Mouse (Mus musculus) heart, embryonic 10.5 days (tissue): ENCODE results near the gene Gtf2a2. TPM values are rescaled to one million over a fixed set of nuclear protein-coding genes. Genes with fewer than 3 reads are reported as not detected.

ENCODE experiments used
- DNase-seq: peaks from one replicate; pipeline ENCODE4 v3.0.0-alpha.2; 2017; ENCODE audit warnings: low spot score
- H3K27ac ChIP-seq: fragments of 300-500 bp; sonication (generic); 2 replicates; pipeline ENCODE4 v1.5.1; 2016; ENCODE audit warnings: mild to moderate bottlenecking
- H3K27me3 ChIP-seq: fragments of 300-500 bp; sonication (generic); 2 replicates; pipeline ENCODE4 v1.6.1; 2016; ENCODE audit warnings: mild to moderate bottlenecking; ENCODE audit not compliant: poor library complexity, insufficient read depth, severe bottlenecking
- H3K36me3 ChIP-seq: fragments of 300-500 bp; sonication (generic); 2 replicates; pipeline ENCODE4 v1.6.1; 2016; ENCODE audit warnings: mild to moderate bottlenecking, moderate library complexity
- H3K4me1 ChIP-seq: fragments of 300-500 bp; sonication (generic); 2 replicates; pipeline ENCODE4 v1.6.1; 2016; ENCODE audit warnings: mild to moderate bottlenecking
- H3K4me3 ChIP-seq: fragments of 300-500 bp; sonication (generic); 2 replicates; pipeline ENCODE4 v1.5.1; 2016; ENCODE audit warnings: mild to moderate bottlenecking, moderate library complexity
- H3K9me3 ChIP-seq: fragments of 300-500 bp; sonication (generic); 2 replicates; pipeline ENCODE4 v1.6.1; 2016; ENCODE audit warnings: mild to moderate bottlenecking, moderate library complexity
- WGBS: fragments of 180-500 bp; shearing (Covaris S2); methylation state at CpG from one replicate; pipeline ENCODE4 v1.1.7; 2016; 5-methylcytosine and 5-hydroxymethylcytosine counted together
- polyA plus RNA-seq: library from polyadenylated mRNA; unstranded; fragments of >200 nt; fragmentation: Nextera tagmentation; extraction: Ambion mirVana; gene quantifications from 2 replicates; pipeline ENCODE4 v1.2.1, GENCODE M21; 2016

The Gtf2a2 gene
- polyA plus RNA-seq, 1 experiment from 2014 or later = 182 TPM

GRCm38 (mm10) chr9:70047839-70048238 lies 35.5 kb downstream of the Gtf2a2 start:
- H3K36me3 ChIP-seq = no peaks in the 10 kb centered on the region
- 61% methylated on average over 3 of the region's 3 CpGs for WGBS
- 0 out of 2 replicates have a peak overlapping the region, but pooled peaks have one; percentile 47 for H3K27ac ChIP-seq
- H3K4me3 ChIP-seq = no peak overlapping the region
- H3K4me1 ChIP-seq = peaks cover 37% of the 10 kb centered on the region
- no peak for DNase-seq
- H3K9me3 ChIP-seq = no peaks in the 10 kb centered on the region
- no peaks in the 10 kb centered on the region for H3K27me3 ChIP-seq

GRCm38 (mm10) chr9:70048280-70048679 lies 35.9 kb downstream of the Gtf2a2 start:
- H3K27ac ChIP-seq = peak overlapping the region; percentile 47; the same call in 1 of the 2 replicates
- no peaks in the 10 kb centered on the region for H3K9me3 ChIP-seq
- no peak overlapping the region for H3K4me3 ChIP-seq
- H3K36me3 ChIP-seq = no peaks in the 10 kb centered on the region
- no peaks in the 10 kb centered on the region for H3K27me3 ChIP-seq
- 57% methylated on average over 5 of the region's 5 CpGs for WGBS
- peaks cover 37% of the 10 kb centered on the region for H3K4me1 ChIP-seq
- no peak for DNase-seq

- 60% methylated on average over 6 of the region's 6 CpGs for WGBS
- Histone ChIP-seq H3K27ac (0 out of 2 replicates have a peak overlapping the region, but pooled peaks have one; percentile 47), H3K9me3 (no peaks in the 10 kb centered on the region), H3K4me1 (peaks cover 37% of the 10 kb centered on the region), H3K4me3 (no peak overlapping the region), H3K27me3 (no peaks in the 10 kb centered on the region), H3K36me3 (no peaks in the 10 kb centered on the region)
- DNase-seq = no peak
Measured at GRCm38 (mm10) chr9:70048751-70049415, 36.5 kb downstream of the Gtf2a2 start.

GRCm38 (mm10) chr9:70049416-70049783 lies 37.0 kb downstream of the Gtf2a2 start:
- peak overlapping the region; percentile 47; the same call in 1 of the 2 replicates for H3K27ac ChIP-seq
- WGBS = 33% methylated on average over 3 of the region's 3 CpGs
- no peak for DNase-seq
- H3K27me3 ChIP-seq = no peaks in the 10 kb centered on the region
- no peaks in the 10 kb centered on the region for H3K9me3 ChIP-seq
- no peaks in the 10 kb centered on the region for H3K36me3 ChIP-seq
- peaks cover 37% of the 10 kb centered on the region for H3K4me1 ChIP-seq
- H3K4me3 ChIP-seq = no peak overlapping the region

- H3K36me3 ChIP-seq = no peaks in the 10 kb centered on the region
- H3K4me1 ChIP-seq = peaks cover 37% of the 10 kb centered on the region
- no peak for DNase-seq
- 56% methylated on average over 8 of the region's 8 CpGs for WGBS
- no peak overlapping the region for H3K4me3 ChIP-seq
- H3K27ac ChIP-seq = peak overlapping the region; percentile 47; the same call in 1 of the 2 replicates
- no peaks in the 10 kb centered on the region for H3K9me3 ChIP-seq
- H3K27me3 ChIP-seq = no peaks in the 10 kb centered on the region
Measured at GRCm38 (mm10) chr9:70049839-70050238, 37.5 kb downstream of the Gtf2a2 start.

- Histone ChIP-seq H3K36me3 (no peaks in the 10 kb centered on the region), H3K4me1 (peaks cover 27% of the 10 kb centered on the region)
- 74% methylated on average over 3 of the region's 3 CpGs for WGBS
Measured at GRCm38 (mm10) chr9:70052730-70053129, 40.4 kb downstream of the Gtf2a2 start.

GRCm38 (mm10) chr9:70053411-70053810 lies 41.1 kb downstream of the Gtf2a2 start:
- H3K27me3 ChIP-seq = no peaks in the 10 kb centered on the region
- H3K4me3 ChIP-seq = no peak overlapping the region
- WGBS = 48% methylated on average over 3 of the region's 3 CpGs
- H3K9me3 ChIP-seq = no peaks in the 10 kb centered on the region
- no peak overlapping the region for H3K27ac ChIP-seq
- H3K4me1 ChIP-seq = peaks cover 20% of the 10 kb centered on the region
- DNase-seq = no peak
- H3K36me3 ChIP-seq = no peaks in the 10 kb centered on the region

More at GRCm38 (mm10) chr9:70052730-70053129, 40.4 kb downstream of the Gtf2a2 start:
- Histone ChIP-seq H3K9me3 (no peaks in the 10 kb centered on the region), H3K4me3 (no peak overlapping the region), H3K27ac (no peak overlapping the region), H3K27me3 (no peaks in the 10 kb centered on the region)
- DNase-seq = no peak

- Histone ChIP-seq H3K36me3 (no peaks in the 10 kb centered on the region), H3K27ac (no peak overlapping the region), H3K4me3 (no peak overlapping the region), H3K27me3 (no peaks in the 10 kb centered on the region; the same call in 1 of the 2 replicates), H3K4me1 (no peaks in the 10 kb centered on the region), H3K9me3 (no peaks in the 10 kb centered on the region)
- WGBS = 83% methylated on average over 3 of the region's 3 CpGs
- DNase-seq = no peak
Measured at GRCm38 (mm10) chr9:70062012-70062411, 49.7 kb downstream of the Gtf2a2 start.

- no peaks in the 10 kb centered on the region; the same call in 1 of the 2 replicates for H3K27me3 ChIP-seq
- H3K9me3 ChIP-seq = no peaks in the 10 kb centered on the region
- no peak for DNase-seq
- no peak overlapping the region for H3K4me3 ChIP-seq
- WGBS = 83% methylated on average over 3 of the region's 3 CpGs
- no peak overlapping the region for H3K27ac ChIP-seq
- H3K36me3 ChIP-seq = no peaks in the 10 kb centered on the region
- no peaks in the 10 kb centered on the region for H3K4me1 ChIP-seq
Measured at GRCm38 (mm10) chr9:70067497-70067896, 55.1 kb downstream of the Gtf2a2 start.

- H3K36me3 ChIP-seq = no peaks in the 10 kb centered on the region
- no peaks in the 10 kb centered on the region for H3K4me1 ChIP-seq
- H3K27me3 ChIP-seq = no peaks in the 10 kb centered on the region; the same call in 1 of the 2 replicates
- no peaks in the 10 kb centered on the region for H3K9me3 ChIP-seq
- no peak overlapping the region for H3K27ac ChIP-seq
- DNase-seq = peak; percentile 66
- no peak overlapping the region for H3K4me3 ChIP-seq
- 67% methylated on average over 8 of the region's 8 CpGs for WGBS
Measured at GRCm38 (mm10) chr9:70069961-70070435, 57.6 kb downstream of the Gtf2a2 start.

- no peak for DNase-seq
- H3K27me3 ChIP-seq = 0 out of 2 replicates have a peak, but pooled peaks cover 4% of the 10 kb centered on the region
- no peak overlapping the region for H3K27ac ChIP-seq
- H3K4me1 ChIP-seq = no peaks in the 10 kb centered on the region
- no peak overlapping the region for H3K4me3 ChIP-seq
- 75% methylated on average over 8 of the region's 8 CpGs for WGBS
- no peaks in the 10 kb centered on the region for H3K36me3 ChIP-seq
- no peaks in the 10 kb centered on the region for H3K9me3 ChIP-seq
Measured at GRCm38 (mm10) chr9:70072387-70072786, 60.0 kb downstream of the Gtf2a2 start.
